Mouse (Mus musculus) brown adipose tissue, adult 24 weeks (tissue): ENCODE results near the gene Mrc2. TPM values are rescaled to one million over a fixed set of nuclear protein-coding genes. Genes with fewer than 3 reads are reported as not detected.
A peak's percentile ranks its signal among the peaks of the same experiment; 100 is the strongest.

Experiments used
- H3K27ac ChIP-seq: fragments of 200-500 bp; replicated peaks from 2 replicates; pipeline ENCODE4 v1.5.1; 2012; ENCODE audit warnings: low read depth, mild to moderate bottlenecking, low read length
- H3K4me1 ChIP-seq: fragments of 200-500 bp; 2 replicates; pipeline ENCODE4 v1.6.1; 2012; ENCODE audit warnings: low read length, mixed read lengths; ENCODE audit not compliant: control insufficient read depth, insufficient read depth, insufficient read length
- H3K4me3 ChIP-seq: fragments of 200-500 bp; 2 replicates; pipeline ENCODE4 v1.5.1; 2012; ENCODE audit warnings: low read depth, mild to moderate bottlenecking, low read length, moderate library complexity; ENCODE audit not compliant: insufficient read depth
- polyA plus RNA-seq: library from polyadenylated mRNA; stranded (reverse); fragments of >200 nt; gene quantifications from 2 replicates; pipeline ENCODE4 v1.2.4, GENCODE M21; 2012; ENCODE audit not compliant: missing spikeins, insufficient read depth, insufficient read length

Gene Mrc2
- polyA plus RNA-seq, 1 experiment = 2.6 TPM

GRCm38 (mm10) chr11:105285720-105286119 lies 6.7 kb upstream of the Mrc2 start:
- H3K4me1 ChIP-seq = peaks cover 14% of the 10 kb centered on the region
- H3K27ac ChIP-seq = no peak overlapping the region
- H3K4me3 ChIP-seq = no peak overlapping the region

- Histone ChIP-seq H3K4me1 (peaks cover 13% of the 10 kb centered on the region), H3K27ac (no peak overlapping the region), H3K4me3 (no peak overlapping the region)
These were observed 3.0 kb upstream of the Mrc2 start for GRCm38 (mm10) chr11:105289403-105289802.

GRCm38 (mm10) chr11:105291681-105292123 lies 741 bp upstream of the Mrc2 start:
- Histone ChIP-seq H3K4me3 (peak overlapping the region; percentile 62; the same call in 1 of the 2 replicates), H3K4me1 (peaks cover 13% of the 10 kb centered on the region)

GRCm38 (mm10) chr11:105293101-105293581 lies 698 bp downstream of the Mrc2 start:
- Histone ChIP-seq H3K27ac (0 out of 2 replicates have a peak overlapping the region, but pooled peaks have one; percentile 60), H3K4me1 (peaks cover 13% of the 10 kb centered on the region), H3K4me3 (peak overlapping the region; percentile 62)

More at GRCm38 (mm10) chr11:105291681-105292123, 741 bp upstream of the Mrc2 start:
- H3K27ac ChIP-seq = peak overlapping the region; percentile 23; the same call in 1 of the 2 replicates

- Histone ChIP-seq H3K4me3 (peak overlapping the region; percentile 62), H3K4me1 (peaks cover 13% of the 10 kb centered on the region), H3K27ac (no peak overlapping the region)
These were observed 1.6 kb downstream of the Mrc2 start for GRCm38 (mm10) chr11:105293901-105294494.

- H3K27ac ChIP-seq = no peak overlapping the region
- H3K4me1 ChIP-seq = peaks cover under 1% of the 10 kb centered on the region; the same call in 1 of the 2 replicates
- no peak overlapping the region for H3K4me3 ChIP-seq
These were observed 3.6 kb downstream of the Mrc2 start for GRCm38 (mm10) chr11:105296084-105296483.

GRCm38 (mm10) chr11:105310197-105310596 lies 17.8 kb downstream of the Mrc2 start:
- Histone ChIP-seq H3K27ac (no peak overlapping the region), H3K4me3 (no peak overlapping the region), H3K4me1 (peaks cover 12% of the 10 kb centered on the region)

GRCm38 (mm10) chr11:105311291-105311975 lies 19.0 kb downstream of the Mrc2 start:
- H3K4me3 ChIP-seq = peak overlapping the region; percentile 43
- H3K4me1 ChIP-seq = peaks cover 15% of the 10 kb centered on the region
- H3K27ac ChIP-seq = no peak overlapping the region; the same call in 1 of the 2 replicates

- Histone ChIP-seq H3K4me3 (no peak overlapping the region), H3K4me1 (peaks cover 15% of the 10 kb centered on the region), H3K27ac (peak overlapping the region; percentile 10; the same call in 1 of the 2 replicates)
These were observed 20.0 kb downstream of the Mrc2 start for GRCm38 (mm10) chr11:105312311-105312942.

GRCm38 (mm10) chr11:105312972-105313632 lies 20.7 kb downstream of the Mrc2 start:
- H3K27ac ChIP-seq = peak overlapping the region; percentile 10; the same call in 1 of the 2 replicates
- H3K4me1 ChIP-seq = peaks cover 15% of the 10 kb centered on the region
- no peak overlapping the region for H3K4me3 ChIP-seq

- Histone ChIP-seq H3K4me1 (peaks cover 15% of the 10 kb centered on the region), H3K4me3 (no peak overlapping the region), H3K27ac (no peak overlapping the region)
These were observed 21.2 kb downstream of the Mrc2 start for GRCm38 (mm10) chr11:105313633-105314014.

- Histone ChIP-seq H3K4me1 (peaks cover 15% of the 10 kb centered on the region), H3K4me3 (no peak overlapping the region), H3K27ac (no peak overlapping the region)
These were observed 22.9 kb downstream of the Mrc2 start for GRCm38 (mm10) chr11:105315296-105315695.

GRCm38 (mm10) chr11:105316121-105316520 lies 23.7 kb downstream of the Mrc2 start:
- no peak overlapping the region for H3K27ac ChIP-seq
- no peak overlapping the region for H3K4me3 ChIP-seq
- peaks cover 15% of the 10 kb centered on the region for H3K4me1 ChIP-seq

GRCm38 (mm10) chr11:105317769-105318168 lies 25.3 kb downstream of the Mrc2 start:
- Histone ChIP-seq H3K27ac (no peak overlapping the region), H3K4me1 (peaks cover 6% of the 10 kb centered on the region), H3K4me3 (no peak overlapping the region)

GRCm38 (mm10) chr11:105321090-105321489 lies 28.6 kb downstream of the Mrc2 start:
- 0 out of 2 replicates have a peak, but pooled peaks cover under 1% of the 10 kb centered on the region for H3K4me1 ChIP-seq
- H3K4me3 ChIP-seq = no peak overlapping the region
- H3K27ac ChIP-seq = no peak overlapping the region
